Mouse (Mus musculus) colon, adult 2 months (tissue): ENCODE measurements around the gene Polr2g. TPM values are rescaled to one million over a fixed set of nuclear protein-coding genes. Genes with fewer than 3 reads are reported as not detected.

Experiments
- polyA plus RNA-seq: library from polyadenylated mRNA; depleted of rRNA; stranded (reverse); fragments of >200 nt; gene quantifications from 2 replicates; pipeline ENCODE4 v1.2.3, GENCODE M21; 2012; rRNA removed

Gene Polr2g
- polyA plus RNA-seq, result 17.4 and 20.0 TPM in 2 replicates

GRCm38 (mm10) chr19:8798264-8798946 is at the start of gene Polr2g:
Gene Polr2g, minus strand, starts transcription at chr19:8798577.

GRCm38 (mm10) chr19:8839103-8839907 is 40.9 kb upstream of the Polr2g start, which contains the start of gene Gng3:
Gene Gng3, minus strand, starts transcription at chr19:8839194.

GRCm38 (mm10) chr19:8837251-8837791 is 38.9 kb upstream of the Polr2g start, which contains the start of gene Bscl2:
Gene Bscl2, plus strand, starts transcription at chr19:8837467.

GRCm38 (mm10) chr19:8829660-8830059 is 31.3 kb upstream of the Polr2g start, which contains the start of gene AC129217.1:
Gene AC129217.1, plus strand, starts transcription at chr19:8829773.

GRCm38 (mm10) chr19:8819596-8820423 is 21.4 kb upstream of the Polr2g start, which contains the start of gene Hnrnpul2:
Gene Hnrnpul2, plus strand, starts transcription at chr19:8820010.

GRCm38 (mm10) chr19:8818801-8819595 is 20.6 kb upstream of the Polr2g start, which contains the start of gene Ttc9c:
Gene Ttc9c, minus strand, starts transcription at chr19:8819333.

GRCm38 (mm10) chr19:8802130-8802821 is 3.9 kb upstream of the Polr2g start, which contains the start of gene Zbtb3:
Gene Zbtb3, plus strand, starts transcription at chr19:8802555.

GRCm38 (mm10) chr19:8786008-8786781 is 12.2 kb downstream of the Polr2g start, which contains the start of gene Taf6l:
Gene Taf6l, minus strand, starts transcription at chr19:8786417.

GRCm38 (mm10) chr19:8774086-8774835 is 24.1 kb downstream of the Polr2g start, which contains the start of gene Tmem179b:
Gene Tmem179b, minus strand, starts transcription at chr19:8774467.

GRCm38 (mm10) chr19:8770567-8771270 is 27.7 kb downstream of the Polr2g start, which contains the start of gene Tmem223:
Gene Tmem223, plus strand, starts transcription at chr19:8770996.

GRCm38 (mm10) chr19:8756635-8757387 is 41.6 kb downstream of the Polr2g start, which contains the start of gene Nxf1:
Gene Nxf1, plus strand, starts transcription at chr19:8757073.

Other genes with a start within 250 kb of the Polr2g start
- not detected in 2 replicates for gene Slc22a8, start 207.3 kb downstream of the Polr2g start, polyA plus RNA-seq
- not detected in 2 replicates for gene Slc22a6, start 180.5 kb downstream of the Polr2g start, polyA plus RNA-seq
- gene Chrm1, start 134.8 kb downstream of the Polr2g start, polyA plus RNA-seq, result 8.6 and 12.4 TPM in 2 replicates
- gene Slc3a2, start 75.2 kb downstream of the Polr2g start, polyA plus RNA-seq, result 77.3 and 84.0 TPM in 2 replicates
- gene Wdr74, start 62.8 kb downstream of the Polr2g start, polyA plus RNA-seq, result 23.1 and 24.6 TPM in 2 replicates
- gene 1700092M07Rik, start 57.9 kb downstream of the Polr2g start, polyA plus RNA-seq, result not detected in 2 replicates
- 76.8 and 84.3 TPM in 2 replicates for gene Stx5a, start 57.2 kb downstream of the Polr2g start, polyA plus RNA-seq
- 46.2 and 48.5 TPM in 2 replicates for gene Nxf1, start 41.5 kb downstream of the Polr2g start, polyA plus RNA-seq
- gene Tmem223, start 27.6 kb downstream of the Polr2g start, polyA plus RNA-seq, result 138 and 175 TPM in 2 replicates
- gene Tmem179b, start 24.1 kb downstream of the Polr2g start, polyA plus RNA-seq, result 72.7 and 126 TPM in 2 replicates
- gene Taf6l, start 12.2 kb downstream of the Polr2g start, polyA plus RNA-seq, result 9.5 and 9.9 TPM in 2 replicates
- gene Zbtb3, start 4.0 kb upstream of the Polr2g start, polyA plus RNA-seq, result 1.6 and 1.9 TPM in 2 replicates
- gene Ttc9c, start 20.8 kb upstream of the Polr2g start, polyA plus RNA-seq, result 9.8 and 12.1 TPM in 2 replicates
- 23.2 and 24.4 TPM in 2 replicates for gene Hnrnpul2, start 21.4 kb upstream of the Polr2g start, polyA plus RNA-seq
- 2.4 and 6.1 TPM in 2 replicates for gene AC129217.1, start 31.2 kb upstream of the Polr2g start, polyA plus RNA-seq
- 125 and 157 TPM in 2 replicates for gene Bscl2, start 38.9 kb upstream of the Polr2g start, polyA plus RNA-seq
- 2.1 and 2.8 TPM in 2 replicates for gene Gng3, start 40.6 kb upstream of the Polr2g start, polyA plus RNA-seq
- 1.5 and 3.0 TPM in 2 replicates for gene Lrrn4cl, start 52.2 kb upstream of the Polr2g start, polyA plus RNA-seq
- 113 and 124 TPM in 2 replicates for gene Ubxn1, start 72.9 kb upstream of the Polr2g start, polyA plus RNA-seq
- 24.9 and 27.0 TPM in 2 replicates for gene Uqcc3, start 82.3 kb upstream of the Polr2g start, polyA plus RNA-seq
- gene Lbhd1, start 85.2 kb upstream of the Polr2g start, polyA plus RNA-seq, result 0.76 and 1.1 TPM in 2 replicates
- gene Gm49403, start 85.4 kb upstream of the Polr2g start, polyA plus RNA-seq, result not detected in 2 replicates
- gene 1810009A15Rik, start 90.3 kb upstream of the Polr2g start, polyA plus RNA-seq, result 9.0 and 12.8 TPM in 2 replicates
- not detected in 2 replicates for gene Gm49416, start 90.3 kb upstream of the Polr2g start, polyA plus RNA-seq
- gene Ints5, start 94.4 kb upstream of the Polr2g start, polyA plus RNA-seq, result 24.4 and 26.7 TPM in 2 replicates
- gene Ganab, start 99.5 kb upstream of the Polr2g start, polyA plus RNA-seq, result 94.0 and 114 TPM in 2 replicates
- 114 and 123 TPM in 2 replicates for gene B3gat3, start 121.8 kb upstream of the Polr2g start, polyA plus RNA-seq
- 11.4 and 12.6 TPM in 2 replicates for gene Rom1, start 130.8 kb upstream of the Polr2g start, polyA plus RNA-seq
- gene Eml3, start 131.0 kb upstream of the Polr2g start, polyA plus RNA-seq, result 34.6 and 42.8 TPM in 2 replicates
- 17.1 and 24.9 TPM in 2 replicates for gene Mta2, start 143.3 kb upstream of the Polr2g start, polyA plus RNA-seq
- 14.7 and 16.6 TPM in 2 replicates for gene Tut1, start 155.3 kb upstream of the Polr2g start, polyA plus RNA-seq
- gene Eef1g, start 168.5 kb upstream of the Polr2g start, polyA plus RNA-seq, result 172 and 210 TPM in 2 replicates
- gene Ahnak, start 190.7 kb upstream of the Polr2g start, polyA plus RNA-seq, result 26.2 and 29.7 TPM in 2 replicates